Mouse (Mus musculus) spleen, adult 2 months (tissue): ENCODE results near the gene Rxfp1. TPM values are rescaled to one million over a fixed set of nuclear protein-coding genes. Genes with fewer than 3 reads are reported as not detected.
"Not testable (repeated sequence)": the region's sequence is repeated elsewhere in the genome, so short reads cannot be mapped to it uniquely, and the experiment has no call there.

Experiments used
- DNase-seq, 2 experiments: peaks; one replicate each; pipeline versions ENCODE4 v3.0.0 to v3.0.0-alpha.2; 2012 to 2021; ENCODE audit warnings: low spot score in 2 of 2, low read depth in 1 of 2
- H3K27ac ChIP-seq: fragments of 200-500 bp; 2 replicates; pipeline ENCODE4 v1.5.1; 2012; ENCODE audit warnings: low read length, inconsistent platforms; ENCODE audit not compliant: insufficient read depth
- H3K27me3 ChIP-seq: fragments of 200-500 bp; 2 replicates; pipeline ENCODE4 v1.6.1; 2012; ENCODE audit warnings: mild to moderate bottlenecking, moderate library complexity, low read length, inconsistent platforms; ENCODE audit not compliant: control insufficient read depth, insufficient read depth
- H3K36me3 ChIP-seq: fragments of 200-500 bp; 2 replicates; pipeline ENCODE4 v1.6.1; 2012; ENCODE audit warnings: mild to moderate bottlenecking, low read length, inconsistent platforms; ENCODE audit not compliant: control insufficient read depth, insufficient read depth
- H3K4me1 ChIP-seq: fragments of 200-500 bp; 2 replicates; pipeline ENCODE4 v1.6.1; 2011; ENCODE audit warnings: inconsistent platforms; ENCODE audit not compliant: control insufficient read depth, insufficient read depth, insufficient read length
- H3K4me3 ChIP-seq: fragments of 200-500 bp; 2 replicates; pipeline ENCODE4 v1.5.1; 2011; ENCODE audit warnings: mild to moderate bottlenecking, inconsistent platforms; ENCODE audit not compliant: insufficient read depth, insufficient read length; ENCODE audit errors: extremely low read depth
- CTCF ChIP-seq: fragments of 200-500 bp; IDR thresholded peaks from 2 replicates; pipeline ENCODE4 v1.5.1; 2011; ENCODE audit warnings: mild to moderate bottlenecking, inconsistent platforms; ENCODE audit not compliant: insufficient read depth, insufficient read length, insufficient replicate concordance; ENCODE audit errors: extremely low read depth
- POLR2A ChIP-seq: fragments of 200-500 bp; IDR thresholded peaks from 2 replicates; pipeline ENCODE4 v1.6.1; 2011; ENCODE audit warnings: low read depth, low read length, inconsistent platforms
- WGBS: fragments of 180-500 bp; shearing (Covaris S2); methylation state at CpG from one replicate; pipeline ENCODE4 v1.1.7; 2018; 5-methylcytosine and 5-hydroxymethylcytosine counted together
- polyA plus RNA-seq: library from polyadenylated mRNA; depleted of rRNA; stranded (reverse); fragments of >200 nt; gene quantifications from 2 replicates; pipeline ENCODE4 v1.2.3, GENCODE M21; 2012

Rxfp1 gene
- polyA plus RNA-seq, 1 experiment = 0.09 TPM

DNA sequence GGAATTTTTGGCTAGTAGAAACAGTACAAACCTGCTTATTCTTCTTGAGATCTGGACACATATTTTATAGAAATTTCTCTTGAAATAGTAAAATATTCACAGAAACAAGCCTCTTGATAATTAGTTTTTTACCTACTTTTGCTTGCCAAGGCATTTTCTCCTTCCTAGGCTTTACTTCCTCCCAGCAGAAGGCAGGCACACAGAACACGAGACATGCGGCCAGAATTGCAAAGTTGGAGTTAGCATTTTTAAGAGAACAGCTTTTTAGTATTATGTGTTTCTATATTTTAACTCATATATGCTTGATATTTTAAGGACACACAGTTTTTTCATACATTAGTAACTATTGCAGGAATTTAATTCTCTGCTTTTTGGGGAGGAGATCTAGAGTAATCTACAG lies 45.7 kb downstream of the Rxfp1 start:
- H3K4me1 ChIP-seq = no peaks in the 10 kb centered on the region
- WGBS = 87% methylated on average over 2 of the region's 2 CpGs
- no peak overlapping the region for H3K27ac ChIP-seq

DNA sequence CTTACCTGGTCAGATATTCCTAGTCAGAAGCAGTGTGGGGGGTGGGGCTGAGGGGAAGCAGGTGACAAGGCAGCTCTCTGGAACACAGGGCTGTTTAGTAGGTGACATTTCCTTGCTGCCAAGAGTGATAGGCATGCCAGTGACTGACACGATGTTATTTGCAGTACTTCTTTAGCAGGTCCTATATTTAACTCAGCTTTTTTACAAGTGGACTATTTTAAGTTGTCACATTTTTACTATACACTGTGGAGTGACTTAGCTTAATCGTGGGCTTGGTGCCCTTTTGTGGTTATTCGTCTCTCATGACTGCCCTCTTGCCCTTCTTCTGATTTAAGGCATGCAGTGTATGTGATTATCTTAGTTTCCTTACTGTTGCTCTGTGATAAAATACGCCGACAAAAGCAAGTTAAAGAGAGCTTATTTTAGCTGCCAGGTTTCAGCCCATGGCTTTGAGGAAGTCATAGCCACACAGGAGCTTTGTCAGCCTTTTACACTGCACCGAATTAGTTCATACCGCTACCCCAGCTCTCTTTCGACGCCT lies 47.5 kb downstream of the Rxfp1 start:
- whole genome bisulfite sequencing = 32% methylated on average over 9 of the region's 9 CpGs
- Histone ChIP-seq H3K27ac (no peak overlapping the region), H3K27me3 (no peaks in the 10 kb centered on the region), H3K4me3 (no peak overlapping the region), H3K4me1 (no peaks in the 10 kb centered on the region), H3K36me3 (no peaks in the 10 kb centered on the region)
- DNase-seq = no peak
- no peak for TF ChIP-seq CTCF

More for the DNA sequence above, 45.7 kb downstream of the Rxfp1 start:
- Histone ChIP-seq H3K27me3 (no peaks in the 10 kb centered on the region), H3K4me3 (no peak overlapping the region), H3K36me3 (no peaks in the 10 kb centered on the region)
- no peak for DNase-seq
- no peak for TF ChIP-seq CTCF
- TF ChIP-seq POLR2A = no peak

DNA sequence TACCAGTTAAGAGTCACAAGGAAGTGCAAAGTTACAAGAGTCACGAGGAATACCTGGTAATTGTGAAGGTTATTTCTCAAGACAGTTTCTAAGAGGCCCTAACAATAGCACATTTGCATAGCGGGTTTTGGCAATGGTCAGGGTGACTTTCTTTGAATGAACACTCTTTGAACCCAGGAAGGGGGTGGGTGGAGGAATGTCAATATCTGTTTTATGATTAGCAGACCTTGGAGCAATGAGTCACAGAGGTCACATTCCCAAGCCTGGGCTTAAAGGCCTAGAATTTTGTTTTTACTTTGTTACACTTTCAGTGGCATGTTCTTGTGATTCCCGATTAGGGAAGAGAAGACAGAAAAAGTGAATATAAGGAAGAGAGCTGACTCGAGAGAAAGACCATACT lies 49.6 kb downstream of the Rxfp1 start:
- DNase-seq, H3K36me3 ChIP-seq, H3K4me1 ChIP-seq, H3K27me3 ChIP-seq, H3K4me3 ChIP-seq, H3K27ac ChIP-seq: not testable (repeated sequence)
- WGBS = 82% methylated on average over 4 of the region's 4 CpGs

DNA sequence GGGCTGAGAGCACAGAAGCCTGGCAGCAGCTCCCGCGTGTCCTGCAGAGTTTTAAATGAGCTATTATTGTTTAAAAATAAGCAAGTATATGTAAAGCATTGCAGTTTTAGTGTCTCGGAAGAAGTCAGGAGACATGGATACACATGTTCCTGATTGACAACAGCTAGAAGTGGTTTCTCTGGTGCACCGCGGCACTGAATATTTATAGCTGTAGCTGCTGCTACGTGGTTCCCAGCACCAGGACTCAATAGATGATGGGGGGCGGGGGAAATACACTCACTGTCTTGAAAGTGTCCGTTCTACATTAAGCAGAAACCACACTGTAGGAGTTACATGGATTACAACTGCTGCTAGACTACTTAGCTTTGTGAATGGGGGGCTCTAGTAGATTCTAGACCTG lies 54.2 kb downstream of the Rxfp1 start:
- Histone ChIP-seq H3K4me1 (no peaks in the 10 kb centered on the region), H3K4me3 (no peak overlapping the region), H3K27me3 (no peaks in the 10 kb centered on the region), H3K36me3 (no peaks in the 10 kb centered on the region), H3K27ac (no peak overlapping the region)
- no peak for TF ChIP-seq CTCF
- TF ChIP-seq POLR2A = no peak
- 77% methylated on average over 8 of the region's 8 CpGs for WGBS
- no peak for DNase-seq

DNA sequence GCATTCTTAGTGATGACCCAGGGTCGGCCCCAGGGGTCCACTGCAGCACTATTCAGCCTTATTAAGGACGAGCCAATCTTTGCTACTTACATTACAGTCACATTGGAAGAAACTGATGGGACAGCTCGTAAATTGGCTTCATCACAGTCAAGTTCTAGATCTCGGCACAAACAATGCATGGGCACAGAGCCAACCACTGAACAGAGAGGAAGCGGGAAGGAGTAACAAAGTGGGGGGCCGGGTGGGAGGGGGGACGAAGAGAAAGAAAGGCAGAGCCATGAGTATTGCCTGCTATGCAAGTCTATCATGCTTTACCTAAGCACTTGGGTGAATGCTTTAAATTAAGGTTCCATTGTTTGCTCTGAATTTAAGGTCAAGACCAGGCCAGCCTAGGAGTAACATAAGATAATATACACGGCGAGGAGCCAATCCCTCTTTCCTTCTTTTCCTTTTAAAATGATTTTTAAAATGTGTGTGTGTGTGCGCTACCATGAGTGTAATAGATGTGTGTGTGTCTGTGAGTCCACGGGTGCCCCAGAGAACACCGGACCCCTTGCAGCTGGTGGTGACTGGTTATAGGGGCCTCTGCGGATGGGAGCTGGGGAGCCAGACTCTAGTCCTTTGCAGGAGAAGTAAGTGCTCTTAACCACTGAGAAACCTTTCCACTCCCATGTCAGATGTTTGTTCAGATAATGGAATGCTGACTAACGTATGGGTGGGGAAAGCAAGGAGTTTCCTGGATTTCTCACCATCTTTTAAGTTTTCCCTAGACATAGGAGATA lies 55.1 kb downstream of the Rxfp1 start:
- WGBS = 86% methylated on average over 14 of the region's 14 CpGs
- DNase-seq = no peak

DNA sequence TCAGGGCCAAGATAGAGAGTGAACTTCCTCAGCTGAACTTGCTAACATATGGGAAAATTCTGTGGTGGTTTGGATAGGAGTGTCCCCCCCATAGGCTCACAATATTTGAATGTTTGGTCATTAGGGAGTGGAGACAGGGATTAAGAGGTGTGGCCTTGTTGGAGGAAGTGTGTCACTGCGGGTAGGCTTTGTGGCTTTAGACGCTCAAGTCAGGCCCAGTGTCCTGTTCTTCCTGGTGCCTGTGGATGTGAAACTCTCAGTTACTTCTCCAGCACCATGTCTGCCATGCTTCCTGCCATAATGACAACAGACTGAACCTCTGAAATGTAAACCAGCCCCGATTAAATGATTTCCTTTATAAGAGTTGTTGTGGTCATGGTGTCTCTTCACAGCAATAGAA lies 61.3 kb downstream of the Rxfp1 start:
- Histone ChIP-seq H3K27ac (no peak overlapping the region), H3K4me3 (no peak overlapping the region), H3K27me3 (no peaks in the 10 kb centered on the region), H3K4me1 (no peaks in the 10 kb centered on the region), H3K36me3 (no peaks in the 10 kb centered on the region)
- DNase-seq = no peak
- WGBS = 78% methylated on average over 3 of the region's 3 CpGs
- TF ChIP-seq CTCF (no peak), POLR2A (no peak)

More for the DNA sequence above, 55.1 kb downstream of the Rxfp1 start:
- H3K4me1 ChIP-seq = no peaks in the 10 kb centered on the region
- TF ChIP-seq POLR2A (no peak), CTCF (no peak)
- H3K27ac ChIP-seq = no peak overlapping the region
- H3K36me3 ChIP-seq = no peaks in the 10 kb centered on the region
- no peaks in the 10 kb centered on the region for H3K27me3 ChIP-seq
- no peak overlapping the region for H3K4me3 ChIP-seq

DNA sequence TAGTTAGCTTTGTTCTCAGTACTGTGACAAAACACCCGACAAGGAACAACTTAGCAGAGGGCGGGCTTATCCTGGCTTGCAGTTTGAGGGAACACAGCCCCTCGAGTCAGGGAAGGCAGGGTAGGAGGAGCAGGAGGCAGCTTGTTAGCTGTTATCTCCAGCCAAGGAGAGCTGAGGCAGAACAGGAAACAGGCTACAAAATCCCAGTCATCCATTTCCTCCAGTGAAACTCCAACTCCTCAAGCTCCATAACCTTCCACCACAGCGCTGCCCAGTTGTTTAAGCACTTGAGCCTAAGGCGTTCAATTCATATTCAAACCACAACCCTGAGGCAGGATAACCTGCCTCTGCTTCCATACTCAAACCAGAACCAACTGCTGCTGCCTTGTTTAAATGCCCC lies 63.0 kb downstream of the Rxfp1 start:
- WGBS = 89% methylated on average over 5 of the region's 5 CpGs
- no peaks in the 10 kb centered on the region for H3K4me1 ChIP-seq
- no peak for DNase-seq
- no peaks in the 10 kb centered on the region for H3K36me3 ChIP-seq
- no peaks in the 10 kb centered on the region for H3K27me3 ChIP-seq
- H3K27ac ChIP-seq = no peak overlapping the region
- TF ChIP-seq CTCF (no peak), POLR2A (no peak)
- H3K4me3 ChIP-seq = no peak overlapping the region
